Comparison of ENCODE assay signal across 18 mouse cellular contexts in genomic region chr4:128895841-128896240, GRCm38 (mm10).
"Had no signal": no experiment of that assay in that cellular context is flagged by ENCODE, and none has a peak within 500 bp of the region (broad histone marks: within the 10 kb centered on the region; RNA-seq: fewer than 3 reads in every experiment).

No protein-coding gene starts in this region.

- H3K4me2 ChIP-seq: lung, embryonic 14.5 days; midbrain, embryonic 12.5 days; neural tube, embryonic 13.5 days; neural tube, embryonic 15.5 days had no signal

- H3K27me3 ChIP-seq: midbrain, embryonic 12.5 days; neural tube, embryonic 13.5 days; neural tube, embryonic 15.5 days had no signal

- H3K9me3 ChIP-seq: midbrain, embryonic 10.5 days; midbrain, embryonic 12.5 days; neural tube, embryonic 13.5 days; neural tube, embryonic 15.5 days had no signal

- H3K4me3 ChIP-seq: midbrain, embryonic 10.5 days; midbrain, embryonic 12.5 days; myocyte; neural tube, embryonic 13.5 days; neural tube, embryonic 15.5 days had no signal

- H3K27ac ChIP-seq: midbrain, embryonic 10.5 days; midbrain, embryonic 12.5 days; neural tube, embryonic 13.5 days; neural tube, embryonic 15.5 days had no signal

- H3K36me3 ChIP-seq: midbrain, embryonic 12.5 days had no signal

- DNase-seq: lung, adult 18-20 months; lung, embryonic 14.5 days; lung, postnatal 10 days; lung, postnatal 4 days; midbrain, embryonic 14.5 days; retina, postnatal 1 day; right cerebral cortex, adult 18-20 months; right cerebral cortex, postnatal 25 days; right cerebral cortex, postnatal 4 days; spleen, adult 18-20 months; thymus, adult 18-20 months; thymus, postnatal 14 days; thymus, postnatal 36 days had no signal

- H3K9ac ChIP-seq: lung, embryonic 14.5 days; midbrain, embryonic 12.5 days; neural tube, embryonic 13.5 days; neural tube, embryonic 15.5 days had no signal
